Mouse (Mus musculus) testis, adult 2 months (tissue): Measurements from ENCODE around the gene Tdp1.

Source experiments
- CTCF ChIP-seq: fragments of 200-500 bp; IDR thresholded peaks from 2 replicates; pipeline ENCODE4 v1.5.1; 2012; ENCODE audit warnings: low read depth, mild to moderate bottlenecking, inconsistent platforms, low read length, moderate library complexity; ENCODE audit not compliant: control insufficient read depth, insufficient read depth, insufficient replicate concordance
- POLR2A ChIP-seq: fragments of 200-500 bp; IDR thresholded peaks from 2 replicates; pipeline ENCODE4 v1.6.1; 2012; ENCODE audit warnings: low read depth, mild to moderate bottlenecking, inconsistent platforms, low read length, moderate library complexity; ENCODE audit not compliant: control insufficient read depth

DNA sequence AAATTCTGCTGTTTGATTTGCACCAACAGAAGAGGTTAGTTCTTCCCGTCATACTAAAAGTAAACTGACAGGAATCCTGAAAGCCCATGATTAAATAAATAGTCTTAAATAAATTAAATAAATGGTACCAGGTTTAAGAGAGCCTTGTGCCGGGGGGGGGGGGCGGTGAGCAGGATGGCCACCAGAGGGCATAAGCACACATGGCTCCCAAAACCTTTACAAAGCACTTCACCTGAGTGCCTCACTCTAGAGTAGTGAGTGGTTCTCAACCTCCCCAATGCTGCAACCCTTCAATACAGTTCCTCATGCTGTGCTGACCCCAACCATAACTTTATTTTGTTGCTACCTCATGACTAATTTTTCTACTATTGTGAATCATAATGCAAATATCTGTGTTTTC lies 15.7 kb downstream of the Tdp1 start:
- no peak for TF ChIP-seq CTCF
- no peak for TF ChIP-seq POLR2A
